ENCODE assay signal across 28 mouse cellular contexts in genomic region chr1:119518786-119519185, GRCm38 (mm10).
"Had no signal": no experiment of that assay in that cellular context is flagged by ENCODE, and none has a peak within 500 bp of the region (broad histone marks: within the 10 kb centered on the region; RNA-seq: fewer than 3 reads in every experiment).

No protein-coding gene starts in this region.

- DNase-seq: cerebellum, adult 2 months; cerebellum, adult 8-10 months; cerebellum, adult 9-10 months; cerebellum, adult 9-11 months; cerebellum, postnatal 14 days; cerebellum, postnatal 25 days; cerebellum, postnatal 36 days; embryo, embryonic 11 days; forebrain, postnatal 0 days; gastrocnemius, adult 2 months; gastrocnemius, postnatal 10 days; gastrocnemius, postnatal 14 days; gastrocnemius, postnatal 25 days; gastrocnemius, postnatal 36 days; heart, adult 11 months; heart, adult 18-20 months; heart, adult 2 months had no signal

- ATAC-seq: forebrain, embryonic 13.5 days; forebrain, embryonic 14.5 days; forebrain, embryonic 15.5 days; forebrain, embryonic 16.5 days; forebrain, postnatal 0 days had no signal

- H3K27me3 ChIP-seq: embryonic facial prominence, embryonic 12.5 days; embryonic facial prominence, embryonic 13.5 days; embryonic facial prominence, embryonic 15.5 days; forebrain, embryonic 12.5 days; forebrain, embryonic 13.5 days; forebrain, embryonic 15.5 days had no signal

- H3K4me2 ChIP-seq: embryonic facial prominence, embryonic 12.5 days; embryonic facial prominence, embryonic 13.5 days; embryonic facial prominence, embryonic 15.5 days; forebrain, embryonic 12.5 days; forebrain, embryonic 13.5 days; forebrain, embryonic 15.5 days had no signal

- H3K9me3 ChIP-seq: embryonic facial prominence, embryonic 10.5 days; embryonic facial prominence, embryonic 12.5 days; embryonic facial prominence, embryonic 13.5 days; embryonic facial prominence, embryonic 15.5 days; forebrain, embryonic 10.5 days; forebrain, embryonic 12.5 days; forebrain, embryonic 13.5 days; forebrain, embryonic 15.5 days had no signal

- H3K36me3 ChIP-seq: embryonic facial prominence, embryonic 10.5 days; embryonic facial prominence, embryonic 12.5 days; embryonic facial prominence, embryonic 13.5 days; embryonic facial prominence, embryonic 15.5 days; forebrain, embryonic 10.5 days; forebrain, embryonic 12.5 days; forebrain, embryonic 15.5 days had no signal

- H3K4me3 ChIP-seq: embryonic facial prominence, embryonic 10.5 days; embryonic facial prominence, embryonic 12.5 days; embryonic facial prominence, embryonic 13.5 days; embryonic facial prominence, embryonic 15.5 days; erythroblast, embryonic 14.5 days; forebrain, embryonic 10.5 days; forebrain, embryonic 12.5 days; forebrain, embryonic 13.5 days; forebrain, embryonic 15.5 days; gastrocnemius, adult 2 months; heart, adult 2 months had no signal

- H3K27ac ChIP-seq: embryonic facial prominence, embryonic 10.5 days; embryonic facial prominence, embryonic 12.5 days; embryonic facial prominence, embryonic 13.5 days; embryonic facial prominence, embryonic 15.5 days; forebrain, embryonic 10.5 days; forebrain, embryonic 12.5 days; forebrain, embryonic 13.5 days; forebrain, embryonic 15.5 days; gastrocnemius, adult 2 months; heart, adult 2 months had no signal

- H3K9ac ChIP-seq: embryonic facial prominence, embryonic 12.5 days; embryonic facial prominence, embryonic 13.5 days; embryonic facial prominence, embryonic 15.5 days; forebrain, embryonic 12.5 days; forebrain, embryonic 13.5 days; forebrain, embryonic 15.5 days; forebrain, postnatal 0 days had no signal

- H3K4me1 ChIP-seq: embryonic facial prominence, embryonic 10.5 days; embryonic facial prominence, embryonic 15.5 days; forebrain, embryonic 10.5 days; forebrain, embryonic 12.5 days; forebrain, embryonic 13.5 days; forebrain, embryonic 15.5 days had no signal
